8 mouse cellular contexts compared by ENCODE assay signal in genomic region chr11:3451701-3452163, GRCm38 (mm10). TPM values are rescaled to one million over a fixed set of nuclear protein-coding genes. Genes with fewer than 3 reads are reported as not detected.
A peak's percentile ranks its signal among the peaks of the same experiment; 100 is the strongest.
DNase-seq lines count a peak whose midpoint lies in the region; ATAC-seq lines count a peak whose summit lies in the region.

No protein-coding gene starts in this region.

- H3K9ac ChIP-seq in forebrain, embryonic 12.5 days, result peak overlapping the region; percentile 78

- DNase-seq in cerebellum, adult 9-10 months, result peak; percentile 45
- no peak for DNase-seq in cerebellum, adult 11 months
- peak; percentile 29 to 36 for DNase-seq in spleen, postnatal 36 days (ENCODE audit: low spot score in 2 of 2)
- no peak for DNase-seq in spleen, adult 18-20 months
- peak; percentile 46 to 73 for DNase-seq in kidney, postnatal 25 days
- DNase-seq in lung, postnatal 36 days, result peak; percentile 57
- peak; percentile 19 for DNase-seq in telencephalon, adult 2 months (ENCODE audit: low read depth, low spot score)

- H3K9me3 ChIP-seq in forebrain, embryonic 12.5 days, result no peaks in the 10 kb centered on the region

- no peaks in the 10 kb centered on the region for H3K27me3 ChIP-seq in forebrain, embryonic 12.5 days

- H3K36me3 ChIP-seq in forebrain, embryonic 12.5 days (replicated peaks), result 0 out of 2 replicates have a peak, but pooled peaks cover 5% of the 10 kb centered on the region

- ATAC-seq in forebrain, embryonic 12.5 days (ENCODE audit: low FRiP score), result no peak

- 1% methylated on average over 20 of the region's 20 CpGs for WGBS in forebrain, embryonic 12.5 days

- peak overlapping the region; percentile 81 for H3K4me2 ChIP-seq in forebrain, embryonic 12.5 days

- H3K4me1 ChIP-seq in forebrain, embryonic 12.5 days, result peaks cover 19% of the 10 kb centered on the region

- H3K27ac ChIP-seq in forebrain, embryonic 12.5 days, result peak overlapping the region; percentile 86

- H3K4me3 ChIP-seq in forebrain, embryonic 12.5 days (replicated peaks), result peak overlapping the region; percentile 79

RNA-seq across cellular contexts. Expression of gene Rnf185, which starts 0.4 kb away (rescaled TPM):
- 42.4 and 43.2 TPM in 2 replicates for polyA plus RNA-seq in forebrain, embryonic 12.5 days (2016; fragmentation: Nextera tagmentation; extraction: Ambion mirVana)

RNA-seq across cellular contexts. Expression of gene Pla2g3, which starts 36.4 kb away (rescaled TPM):
- polyA plus RNA-seq in forebrain, embryonic 12.5 days (2016; fragmentation: Nextera tagmentation; extraction: Ambion mirVana), result 0.59 and 0.64 TPM in 2 replicates

RNA-seq across cellular contexts. Expression of gene Limk2, which starts 42.7 kb away (rescaled TPM):
- polyA plus RNA-seq in forebrain, embryonic 12.5 days (2016; fragmentation: Nextera tagmentation; extraction: Ambion mirVana), result 79.4 and 79.8 TPM in 2 replicates

RNA-seq across cellular contexts. Expression of gene Inpp5j, which starts 52.9 kb away (rescaled TPM):
- polyA plus RNA-seq in forebrain, embryonic 12.5 days (2016; fragmentation: Nextera tagmentation; extraction: Ambion mirVana), result 0.49 and 0.52 TPM in 2 replicates

Comparison
In these comparisons a context has a peak if more than half of its experiments do, and no peak if none do; other contexts are left out.
1. DNase-seq: peak in cerebellum, adult 9-10 months (single experiment), spleen, postnatal 36 days (2 of 2), kidney, postnatal 25 days (2 of 2), lung, postnatal 36 days (single experiment) and telencephalon, adult 2 months (single experiment); none in cerebellum, adult 11 months (single experiment) and spleen, adult 18-20 months (0 of 2).